Mouse (Mus musculus) forebrain, embryonic 15.5 days (tissue): ENCODE measurements around the gene Kif5a. TPM values are rescaled to one million over a fixed set of nuclear protein-coding genes. Genes with fewer than 3 reads are reported as not detected.
"Not testable (repeated sequence)": the region's sequence is repeated elsewhere in the genome, so short reads cannot be mapped to it uniquely, and the experiment has no call there.

Experiments used
- ATAC-seq: fragments of 200-750 bp; cut with Nextera tagmentation; replicated peaks from 2 replicates; pipeline ENCODE4 v1.8.0; 2017; ENCODE audit warnings: mild to moderate bottlenecking, moderate TSS enrichment, moderate library complexity
- H3K27ac ChIP-seq: fragments of 300-500 bp; sonication (generic); replicated peaks from 2 replicates; pipeline ENCODE4 v1.5.1; 2015; ENCODE audit warnings: mild to moderate bottlenecking, inconsistent platforms
- H3K27me3 ChIP-seq: fragments of 300-500 bp; sonication (generic); 2 replicates; pipeline ENCODE4 v1.6.1; 2015; ENCODE audit warnings: inconsistent platforms
- H3K36me3 ChIP-seq: fragments of 300-500 bp; sonication (generic); 2 replicates; pipeline ENCODE4 v1.6.1; 2015; ENCODE audit warnings: mild to moderate bottlenecking, inconsistent platforms
- H3K4me1 ChIP-seq: fragments of 300-500 bp; sonication (generic); 2 replicates; pipeline ENCODE4 v1.6.1; 2015; ENCODE audit warnings: inconsistent platforms
- H3K4me2 ChIP-seq: fragments of 300-500 bp; sonication (generic); replicated peaks from 2 replicates; pipeline ENCODE4 v1.6.1; 2015; ENCODE audit warnings: mild to moderate bottlenecking, inconsistent platforms
- H3K4me3 ChIP-seq: fragments of 300-500 bp; sonication (generic); 2 replicates; pipeline ENCODE4 v1.5.1; 2015; ENCODE audit warnings: mild to moderate bottlenecking, inconsistent platforms
- H3K9ac ChIP-seq: fragments of 300-500 bp; sonication (generic); replicated peaks from 2 replicates; pipeline ENCODE4 v1.6.1; 2015; ENCODE audit warnings: mild to moderate bottlenecking, inconsistent platforms
- H3K9me3 ChIP-seq: fragments of 300-500 bp; sonication (generic); 2 replicates; pipeline ENCODE4 v1.6.1; 2016; ENCODE audit warnings: inconsistent platforms
- WGBS: fragments of 180-500 bp; shearing (Covaris S2); methylation state at CpG from one replicate; pipeline ENCODE4 v1.1.7; 2015; ENCODE audit warnings: mixed read lengths; 5-methylcytosine and 5-hydroxymethylcytosine counted together
- polyA plus RNA-seq: library from polyadenylated mRNA; unstranded; fragments of >200 nt; fragmentation: Nextera tagmentation; extraction: Ambion mirVana; gene quantifications from 2 replicates; pipeline ENCODE4 v1.2.1, GENCODE M21; 2015

Gene Kif5a
- polyA plus RNA-seq, result 76.4 and 80.6 TPM in 2 replicates

GRCm38 (mm10) chr10:127262548-127263398 is at the start of gene Kif5a:
Gene Kif5a (minus strand): TSS chr10:127263348.
- Histone ChIP-seq H3K9me3 (no peaks in the 10 kb centered on the region), H3K4me2 (peak within 1 kb of the TSS; percentile 79), H3K4me1 (peaks cover 63% of the 10 kb centered on the region), H3K4me3 (peak within 1 kb of the TSS; percentile 86), H3K27me3 (peaks cover 3% of the 10 kb centered on the region; the same call in 1 of the 2 replicates), H3K36me3 (no peaks in the 10 kb centered on the region), H3K9ac (peak within 1 kb of the TSS; percentile 84), H3K27ac (peak within 1 kb of the TSS; percentile 92)
- under 1% methylated on average over 46 of the region's 53 CpGs for WGBS
- peak; percentile 38 for ATAC-seq

- Histone ChIP-seq H3K9ac (no peak overlapping the region), H3K27me3 (no peaks in the 10 kb centered on the region), H3K4me2 (no peak overlapping the region), H3K27ac (no peak overlapping the region), H3K36me3 (peaks cover 12% of the 10 kb centered on the region), H3K4me3 (no peak overlapping the region), H3K4me1 (peaks cover 13% of the 10 kb centered on the region), H3K9me3 (no peaks in the 10 kb centered on the region)
- WGBS, result 78% methylated on average over 4 of the region's 4 CpGs
- no peak for ATAC-seq
Observed at GRCm38 (mm10) chr10:127312858-127313257, 49.7 kb upstream of the Kif5a start.

- H3K27me3 ChIP-seq, result no peaks in the 10 kb centered on the region
- H3K9ac ChIP-seq, result peak overlapping the region; percentile 73
- 1% methylated on average over 4 of the region's 4 CpGs for WGBS
- H3K36me3 ChIP-seq, result peaks cover 17% of the 10 kb centered on the region
- peak overlapping the region; percentile 63 for H3K4me2 ChIP-seq
- peak overlapping the region; percentile 71 for H3K4me3 ChIP-seq
- H3K4me1 ChIP-seq, result peaks cover 13% of the 10 kb centered on the region
- peak; percentile 41 for ATAC-seq
- H3K9me3 ChIP-seq, result no peaks in the 10 kb centered on the region
- H3K27ac ChIP-seq, result peak overlapping the region; percentile 79
Observed at GRCm38 (mm10) chr10:127312356-127312676, 49.2 kb upstream of the Kif5a start.

GRCm38 (mm10) chr10:127311476-127312355 is 48.6 kb upstream of the Kif5a start, which contains the start of gene Mars:
Gene Mars (minus strand): TSS chr10:127311786.
- no peaks in the 10 kb centered on the region for H3K27me3 ChIP-seq
- no peaks in the 10 kb centered on the region for H3K9me3 ChIP-seq
- peak within 1 kb of the TSS; percentile 73 for H3K9ac ChIP-seq
- peak within 1 kb of the TSS; percentile 71 for H3K4me3 ChIP-seq
- peak within 1 kb of the TSS; percentile 63 for H3K4me2 ChIP-seq
- H3K4me1 ChIP-seq, result peaks cover 13% of the 10 kb centered on the region
- peak within 1 kb of the TSS; percentile 79 for H3K27ac ChIP-seq
- under 1% methylated on average over 65 of the region's 65 CpGs for whole genome bisulfite sequencing
- peak; percentile 99 for ATAC-seq
- peaks cover 20% of the 10 kb centered on the region for H3K36me3 ChIP-seq

GRCm38 (mm10) chr10:127310523-127311475 is 47.7 kb upstream of the Kif5a start:
- Histone ChIP-seq H3K9me3 (no peaks in the 10 kb centered on the region), H3K4me2 (peak overlapping the region; percentile 63), H3K27me3 (no peaks in the 10 kb centered on the region), H3K4me3 (peak overlapping the region; percentile 71), H3K36me3 (peaks cover 27% of the 10 kb centered on the region), H3K9ac (peak overlapping the region; percentile 73), H3K4me1 (peaks cover 13% of the 10 kb centered on the region), H3K27ac (peak overlapping the region; percentile 79)
- ATAC-seq, result peak; percentile 17
- 39% methylated on average over 23 of the region's 23 CpGs for WGBS

- not testable (repeated sequence) for H3K4me2 ChIP-seq, H3K27ac ChIP-seq, H3K9ac ChIP-seq, H3K27me3 ChIP-seq, ATAC-seq, H3K4me3 ChIP-seq, H3K9me3 ChIP-seq
- peaks cover 43% of the 10 kb centered on the region for H3K36me3 ChIP-seq
- 91% methylated on average over 3 of the region's 3 CpGs for WGBS
- H3K4me1 ChIP-seq, result peaks cover 13% of the 10 kb centered on the region
Observed at GRCm38 (mm10) chr10:127309167-127309566, 46.0 kb upstream of the Kif5a start.

GRCm38 (mm10) chr10:127303136-127303535 is 40.0 kb upstream of the Kif5a start:
- no peak overlapping the region for H3K4me3 ChIP-seq
- ATAC-seq, result no peak
- H3K9ac ChIP-seq, result no peak overlapping the region
- peaks cover 88% of the 10 kb centered on the region for H3K36me3 ChIP-seq
- no peak overlapping the region for H3K4me2 ChIP-seq
- 91% methylated on average over 11 of the region's 11 CpGs for WGBS
- H3K27me3 ChIP-seq, result no peaks in the 10 kb centered on the region
- H3K9me3 ChIP-seq, result no peaks in the 10 kb centered on the region
- no peaks in the 10 kb centered on the region for H3K4me1 ChIP-seq
- H3K27ac ChIP-seq, result no peak overlapping the region

GRCm38 (mm10) chr10:127300361-127300760 is 37.2 kb upstream of the Kif5a start:
- H3K4me1 ChIP-seq, result no peaks in the 10 kb centered on the region
- no peak overlapping the region for H3K4me2 ChIP-seq
- WGBS, result 95% methylated on average over 6 of the region's 6 CpGs
- no peaks in the 10 kb centered on the region for H3K27me3 ChIP-seq
- no peak overlapping the region for H3K27ac ChIP-seq
- ATAC-seq, result no peak
- H3K9ac ChIP-seq, result no peak overlapping the region
- H3K36me3 ChIP-seq, result peaks cover 92% of the 10 kb centered on the region
- H3K9me3 ChIP-seq, result no peaks in the 10 kb centered on the region
- no peak overlapping the region for H3K4me3 ChIP-seq

- Histone ChIP-seq H3K27me3 (no peaks in the 10 kb centered on the region), H3K36me3 (peaks cover 82% of the 10 kb centered on the region), H3K9me3 (no peaks in the 10 kb centered on the region), H3K27ac (no peak overlapping the region), H3K4me1 (peaks cover 2% of the 10 kb centered on the region), H3K4me2 (no peak overlapping the region), H3K9ac (no peak overlapping the region), H3K4me3 (no peak overlapping the region)
- ATAC-seq, result no peak
- WGBS, result 91% methylated on average over 16 of the region's 16 CpGs
Observed at GRCm38 (mm10) chr10:127297015-127297871, 34.1 kb upstream of the Kif5a start.

GRCm38 (mm10) chr10:127295986-127296794 is 33.0 kb upstream of the Kif5a start:
- ATAC-seq, result no peak
- Histone ChIP-seq H3K4me2 (no peak overlapping the region), H3K36me3 (peaks cover 71% of the 10 kb centered on the region), H3K27ac (no peak overlapping the region), H3K4me3 (no peak overlapping the region), H3K4me1 (peaks cover 12% of the 10 kb centered on the region), H3K9ac (no peak overlapping the region), H3K27me3 (no peaks in the 10 kb centered on the region), H3K9me3 (no peaks in the 10 kb centered on the region)
- WGBS, result 91% methylated on average over 24 of the region's 24 CpGs
